Mouse (Mus musculus): ENCODE results near the gene Nrxn3. TPM values are rescaled to one million over a fixed set of nuclear protein-coding genes. Genes with fewer than 3 reads are reported as not detected.

Nrxn3 gene
- polyA plus RNA-seq, 1 experiment, result 3.0 TPM

DNA sequence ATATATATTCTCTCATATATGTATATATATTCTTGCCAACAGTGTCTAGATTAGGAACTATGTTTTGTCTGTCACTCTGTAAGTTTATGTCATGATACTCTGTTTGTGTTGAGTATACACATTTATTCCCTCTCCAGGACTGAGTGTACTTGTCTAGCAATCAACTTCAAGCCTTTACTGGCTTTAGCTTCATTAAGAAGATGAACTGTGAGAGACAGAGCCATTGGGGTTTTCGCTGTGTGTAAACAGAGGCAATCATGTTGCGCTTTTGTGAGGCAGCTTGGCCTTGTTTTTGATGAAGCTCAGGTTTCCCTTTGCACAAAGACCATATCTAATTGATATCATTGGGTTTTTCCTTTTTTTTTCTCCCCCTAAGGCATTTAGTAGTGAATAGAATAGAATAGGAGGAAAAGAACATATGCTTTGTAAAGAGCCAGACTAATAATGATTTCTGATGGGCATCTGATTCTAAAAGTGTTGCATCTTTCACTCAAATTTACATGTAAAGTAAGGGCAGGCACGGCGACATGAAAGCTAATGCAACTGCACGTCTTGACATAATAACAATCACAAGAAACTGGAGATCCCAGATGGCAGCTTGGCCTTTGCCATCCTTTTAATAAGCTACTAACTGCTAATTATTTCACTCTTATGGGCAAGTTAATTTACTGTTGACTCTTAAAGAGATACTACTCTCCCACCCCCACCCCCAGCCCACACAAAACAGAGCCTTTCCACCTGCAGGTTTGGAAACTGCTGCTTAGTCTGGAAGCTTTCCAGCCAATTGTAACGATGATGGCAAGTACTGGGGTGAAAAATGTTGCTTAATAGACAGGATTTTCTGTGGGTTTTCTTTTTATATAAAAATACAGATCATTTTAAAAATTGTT, 137.0 kb downstream of the Nrxn3 start:
- Histone ChIP-seq H3ac (ENCODE audit: control insufficient read depth, insufficient read length) (no peak overlapping the region), H3K4me3 (no peak overlapping the region), H3K36me3 (ENCODE audit: control insufficient read depth, insufficient read depth) (no peaks in the 10 kb centered on the region), H3K4me2 (ENCODE audit: low read depth) (no peak overlapping the region), H3K79me2 (ENCODE audit: control insufficient read depth, insufficient read depth) (no peaks in the 10 kb centered on the region), H3K27me3 (ENCODE audit: control insufficient read depth, insufficient read depth, insufficient read length) (no peaks in the 10 kb centered on the region)
- no peak for TF ChIP-seq POLR2AphosphoS2 (IDR thresholded peaks at IDR 0.05; ENCODE audit: insufficient read length, low read depth)
- TF ChIP-seq POLR2A (IDR thresholded peaks at IDR 0.05; ENCODE audit: insufficient read length, low read depth), result no peak
- TF ChIP-seq MAX (IDR thresholded peaks at IDR 0.05; ENCODE audit: low read depth), result no peak
- no peak for TF ChIP-seq TCF3 (IDR thresholded peaks at IDR 0.05; ENCODE audit: insufficient read length, low read depth)
- no peak for TF ChIP-seq TCF12 (IDR thresholded peaks at IDR 0.05; ENCODE audit: insufficient read depth, poor library complexity, severe bottlenecking)
- TF ChIP-seq CEBPB (IDR thresholded peaks at IDR 0.05; ENCODE audit: insufficient read depth, poor library complexity, severe bottlenecking), result no peak
- TF ChIP-seq E2F4 (IDR thresholded peaks at IDR 0.05; ENCODE audit: insufficient read depth), result no peak
- no peak for TF ChIP-seq MYOD1 (IDR thresholded peaks at IDR 0.05; ENCODE audit: control insufficient read depth in 1 of 3, insufficient read length in 2 of 3, low read depth in 2 of 3)
- TF ChIP-seq REST (IDR thresholded peaks at IDR 0.05; ENCODE audit: insufficient read depth, insufficient read length), result no peak
- TF ChIP-seq USF1 (IDR thresholded peaks at IDR 0.05; ENCODE audit: low read depth), result no peak
- TF ChIP-seq SRF (IDR thresholded peaks at IDR 0.05; ENCODE audit: control insufficient read depth, insufficient read length, low read depth), result no peak
- no peak for TF ChIP-seq MYOG (IDR thresholded peaks at IDR 0.05; ENCODE audit: control insufficient read depth in 1 of 3, insufficient read depth in 1 of 3, insufficient read length in 2 of 3, low read depth in 2 of 3)

DNA sequence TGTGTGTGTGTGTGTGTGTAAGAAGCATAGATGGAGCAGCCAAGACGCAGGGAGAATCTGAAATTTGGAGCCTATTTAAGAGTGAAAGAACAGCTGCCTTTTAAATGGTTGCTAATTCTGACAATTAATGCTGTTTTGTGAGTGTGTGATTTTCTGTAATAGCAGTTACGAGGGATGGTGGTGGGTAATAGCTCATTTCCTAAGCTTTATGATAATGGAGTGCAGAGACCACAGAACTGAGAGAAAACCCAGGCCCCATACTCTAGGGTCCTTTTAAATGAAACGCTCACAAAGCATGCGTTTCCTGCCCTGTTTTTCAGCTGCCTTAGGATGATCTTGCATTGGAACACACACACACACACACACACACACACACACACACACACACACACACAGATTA, 137.7 kb downstream of the Nrxn3 start:
- no peaks in the 10 kb centered on the region for H3K79me2 ChIP-seq (ENCODE audit: control insufficient read depth, insufficient read depth)
- no peak overlapping the region for H3K4me2 ChIP-seq (ENCODE audit: low read depth)
- H3K27me3 ChIP-seq (ENCODE audit: control insufficient read depth, insufficient read depth, insufficient read length), result no peaks in the 10 kb centered on the region
- H3K4me3 ChIP-seq, result no peak overlapping the region
- H3ac ChIP-seq (ENCODE audit: control insufficient read depth, insufficient read length), result no peak overlapping the region
- H3K36me3 ChIP-seq (ENCODE audit: control insufficient read depth, insufficient read depth), result no peaks in the 10 kb centered on the region
- no peak for TF ChIP-seq E2F4 (IDR thresholded peaks at IDR 0.05; ENCODE audit: insufficient read depth)
- TF ChIP-seq SRF (IDR thresholded peaks at IDR 0.05; ENCODE audit: control insufficient read depth, insufficient read length, low read depth), result no peak
- TF ChIP-seq MYOD1 (IDR thresholded peaks at IDR 0.05; ENCODE audit: control insufficient read depth in 1 of 3, insufficient read length in 2 of 3, low read depth in 2 of 3), result no peak
- no peak for TF ChIP-seq MAX (IDR thresholded peaks at IDR 0.05; ENCODE audit: low read depth)
- no peak for TF ChIP-seq POLR2AphosphoS2 (IDR thresholded peaks at IDR 0.05; ENCODE audit: insufficient read length, low read depth)
- TF ChIP-seq POLR2A (IDR thresholded peaks at IDR 0.05; ENCODE audit: insufficient read length, low read depth), result no peak
- no peak for TF ChIP-seq TCF3 (IDR thresholded peaks at IDR 0.05; ENCODE audit: insufficient read length, low read depth)

DNA sequence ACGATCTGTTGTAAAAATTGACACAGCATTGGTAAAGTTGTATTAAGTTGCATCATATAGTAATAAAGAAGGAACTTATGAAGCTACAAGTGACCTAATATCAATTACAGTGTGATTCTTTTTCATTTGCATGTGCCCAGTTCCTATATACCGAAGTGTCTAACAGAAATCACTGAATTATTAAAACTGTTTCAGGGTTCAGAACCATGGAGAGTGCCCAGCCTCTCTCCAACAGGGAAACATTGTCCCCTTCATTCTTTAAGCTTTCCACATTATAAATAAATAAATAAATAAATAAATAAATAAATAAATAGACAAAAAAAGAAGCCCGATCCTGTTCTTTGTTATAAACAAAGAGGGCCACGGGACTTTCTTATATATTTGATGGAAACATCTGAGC, 140.4 kb downstream of the Nrxn3 start:
- H3K4me2 ChIP-seq (ENCODE audit: low read depth), result no peak overlapping the region
- no peak overlapping the region for H3K4me3 ChIP-seq
- H3K79me2 ChIP-seq (ENCODE audit: control insufficient read depth, insufficient read depth), result no peaks in the 10 kb centered on the region
- H3K36me3 ChIP-seq (ENCODE audit: control insufficient read depth, insufficient read depth), result no peaks in the 10 kb centered on the region
- H3K27me3 ChIP-seq (ENCODE audit: control insufficient read depth, insufficient read depth, insufficient read length), result no peaks in the 10 kb centered on the region
- no peak overlapping the region for H3ac ChIP-seq (ENCODE audit: control insufficient read depth, insufficient read length)
- TF ChIP-seq POLR2AphosphoS2 (IDR thresholded peaks at IDR 0.05; ENCODE audit: insufficient read length, low read depth), result no peak
- no peak for TF ChIP-seq TCF3 (IDR thresholded peaks at IDR 0.05; ENCODE audit: insufficient read length, low read depth)
- TF ChIP-seq MAX (IDR thresholded peaks at IDR 0.05; ENCODE audit: low read depth), result no peak
- no peak for TF ChIP-seq E2F4 (IDR thresholded peaks at IDR 0.05; ENCODE audit: insufficient read depth)
- no peak for TF ChIP-seq MYOG (IDR thresholded peaks at IDR 0.05; ENCODE audit: control insufficient read depth in 1 of 3, insufficient read depth in 1 of 3, insufficient read length in 2 of 3, low read depth in 2 of 3)
- no peak for TF ChIP-seq USF1 (IDR thresholded peaks at IDR 0.05; ENCODE audit: low read depth)
- no peak for TF ChIP-seq TCF12 (IDR thresholded peaks at IDR 0.05; ENCODE audit: insufficient read depth, poor library complexity, severe bottlenecking)
- no peak for TF ChIP-seq POLR2A (IDR thresholded peaks at IDR 0.05; ENCODE audit: insufficient read length, low read depth)
- no peak for TF ChIP-seq CEBPB (IDR thresholded peaks at IDR 0.05; ENCODE audit: insufficient read depth, poor library complexity, severe bottlenecking)
- no peak for TF ChIP-seq MYOD1 (IDR thresholded peaks at IDR 0.05; ENCODE audit: control insufficient read depth in 1 of 3, insufficient read length in 2 of 3, low read depth in 2 of 3)
- TF ChIP-seq REST (IDR thresholded peaks at IDR 0.05; ENCODE audit: insufficient read depth, insufficient read length), result no peak
- no peak for TF ChIP-seq SRF (IDR thresholded peaks at IDR 0.05; ENCODE audit: control insufficient read depth, insufficient read length, low read depth)

DNA sequence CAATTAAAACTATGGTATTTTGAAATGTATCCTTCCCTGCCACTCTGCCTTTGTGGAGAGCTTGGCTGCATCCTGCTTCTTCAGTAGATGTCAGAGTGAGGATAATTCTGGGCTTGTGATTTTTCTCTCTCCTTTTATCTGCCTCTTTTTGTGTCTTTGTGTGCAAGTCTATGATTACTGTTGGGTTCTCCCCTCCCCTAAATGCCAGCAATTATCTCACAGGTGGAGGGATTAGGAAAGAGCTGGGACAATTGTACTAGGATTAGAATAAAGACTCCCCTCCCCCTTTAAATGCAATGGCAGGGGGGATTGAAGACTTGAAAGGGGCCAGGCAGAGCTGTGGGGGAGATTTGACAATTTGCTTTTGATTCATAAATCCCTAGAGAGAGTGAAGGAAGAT, 145.6 kb downstream of the Nrxn3 start:
- Histone ChIP-seq H3K4me2 (ENCODE audit: low read depth) (no peak overlapping the region), H3K27me3 (ENCODE audit: control insufficient read depth, insufficient read depth, insufficient read length) (no peaks in the 10 kb centered on the region), H3ac (ENCODE audit: control insufficient read depth, insufficient read length) (no peak overlapping the region), H3K36me3 (ENCODE audit: control insufficient read depth, insufficient read depth) (no peaks in the 10 kb centered on the region), H3K79me2 (ENCODE audit: control insufficient read depth, insufficient read depth) (no peaks in the 10 kb centered on the region), H3K4me3 (no peak overlapping the region)
- TF ChIP-seq CEBPB (IDR thresholded peaks at IDR 0.05; ENCODE audit: insufficient read depth, poor library complexity, severe bottlenecking) (no peak), MYOG (IDR thresholded peaks at IDR 0.05; ENCODE audit: control insufficient read depth in 1 of 3, insufficient read depth in 1 of 3, insufficient read length in 2 of 3, low read depth in 2 of 3) (no peak), E2F4 (IDR thresholded peaks at IDR 0.05; ENCODE audit: insufficient read depth) (no peak), POLR2AphosphoS2 (IDR thresholded peaks at IDR 0.05; ENCODE audit: insufficient read length, low read depth) (no peak), USF1 (IDR thresholded peaks at IDR 0.05; ENCODE audit: low read depth) (no peak), TCF12 (IDR thresholded peaks at IDR 0.05; ENCODE audit: insufficient read depth, poor library complexity, severe bottlenecking) (no peak), TCF3 (IDR thresholded peaks at IDR 0.05; ENCODE audit: insufficient read length, low read depth) (no peak), SRF (IDR thresholded peaks at IDR 0.05; ENCODE audit: control insufficient read depth, insufficient read length, low read depth) (no peak), REST (IDR thresholded peaks at IDR 0.05; ENCODE audit: insufficient read depth, insufficient read length) (no peak), POLR2A (IDR thresholded peaks at IDR 0.05; ENCODE audit: insufficient read length, low read depth) (no peak), MYOD1 (IDR thresholded peaks at IDR 0.05; ENCODE audit: control insufficient read depth in 1 of 3, insufficient read length in 2 of 3, low read depth in 2 of 3) (no peak), MAX (IDR thresholded peaks at IDR 0.05; ENCODE audit: low read depth) (no peak)
